Mouse (Mus musculus) G1E (cell line): ENCODE data around the gene Edil3. TPM values are rescaled to one million over a fixed set of nuclear protein-coding genes. Genes with fewer than 3 reads are reported as not detected.

Experiments
- ATAC-seq: 2 replicates; pipeline ENCODE4 v1.8.0; 2016; ENCODE audit warnings: mild to moderate bottlenecking; ENCODE audit not compliant: insufficient number of reproducible peaks, poor library complexity, low FRiP score, severe bottlenecking; ENCODE audit errors: extremely low read depth
- DNase-seq: peaks from one replicate; pipeline ENCODE4 v3.0.0; 2012; ENCODE audit warnings: low spot score
- H3K27me3 ChIP-seq: 2 replicates; pipeline ENCODE4 v1.6.1; 2012; ENCODE audit warnings: mild to moderate bottlenecking, low read length, inconsistent platforms; ENCODE audit not compliant: insufficient read depth
- H3K36me3 ChIP-seq: replicated peaks from 2 replicates; pipeline ENCODE3; 2012; ENCODE audit warnings: mild to moderate bottlenecking, inconsistent platforms
- H3K4me1 ChIP-seq: 2 replicates; pipeline ENCODE4 v1.6.1; 2012; ENCODE audit warnings: low read depth, low read length, inconsistent platforms, mixed read lengths; ENCODE audit not compliant: insufficient read depth
- H3K4me3 ChIP-seq: 2 replicates; pipeline ENCODE4 v1.5.1; 2012; ENCODE audit warnings: low read depth, mild to moderate bottlenecking, inconsistent platforms, low read length, moderate library complexity, mixed read lengths
- H3K9me3 ChIP-seq: replicated peaks from 2 replicates; pipeline ENCODE4 v1.6.1; 2012; ENCODE audit warnings: inconsistent platforms
- CTCF ChIP-seq: IDR thresholded peaks from 2 replicates; pipeline ENCODE4 v1.5.1; 2012; ENCODE audit warnings: low read depth, low read length, inconsistent platforms, mixed read lengths
- GATA1 ChIP-seq: IDR thresholded peaks from 2 replicates; pipeline ENCODE4 v1.6.1; 2012; ENCODE audit warnings: borderline replicate concordance, low read length, inconsistent platforms, mixed read lengths
- GATA2 ChIP-seq: IDR thresholded peaks from 2 replicates; pipeline ENCODE4 v1.6.1; 2012; ENCODE audit warnings: low read depth, low read length, inconsistent platforms, borderline replicate concordance
- POLR2AphosphoS5 ChIP-seq: IDR thresholded peaks from 2 replicates; pipeline ENCODE4 v1.6.1; 2012; ENCODE audit warnings: low read depth, low read length, inconsistent platforms; ENCODE audit not compliant: insufficient replicate concordance
- TAL1 ChIP-seq: conservative IDR thresholded peaks from 2 replicates; pipeline ENCODE4 v1.6.1; 2012; ENCODE audit warnings: low read depth, low read length, inconsistent platforms, mixed read lengths
- polyA plus RNA-seq: library from polyadenylated mRNA; stranded (reverse); fragments of >175 nt; gene quantifications from 2 replicates; pipeline ENCODE4 v1.2.3, GENCODE M21; 2012
- total RNA-seq, 2 experiments: library from RNA; stranded (forward) in 1 of 2; stranded (reverse) in 1 of 2; fragments of 200-1000 nt in 1 of 2; fragments of >200 nt in 1 of 2; fragmentation: Nextera tagmentation in 1 of 2; gene quantifications; 2 replicates each; pipeline ENCODE4 v1.2.3; 2014 to 2017

Edil3 gene
- total and polyA plus RNA-seq, 3 experiments = 0.16 TPM; not detected in 2

GRCm38 (mm10) chr13:89355234-89355633, 534.0 kb downstream of the Edil3 start:
- H3K9me3 ChIP-seq = no peaks in the 10 kb centered on the region
- TF ChIP-seq GATA1 = no peak
- no peak for TF ChIP-seq GATA2
- no peak for TF ChIP-seq CTCF
- no peak for TF ChIP-seq TAL1
- TF ChIP-seq POLR2AphosphoS5 = no peak
- DNase-seq (no peak), ATAC-seq (no peak)
- H3K27me3 ChIP-seq = no peaks in the 10 kb centered on the region
- H3K4me3 ChIP-seq = no peak overlapping the region
- H3K4me1 ChIP-seq = no peaks in the 10 kb centered on the region
- no peaks in the 10 kb centered on the region for H3K36me3 ChIP-seq

GRCm38 (mm10) chr13:89358407-89358806, 537.1 kb downstream of the Edil3 start:
- DNase-seq (no peak), ATAC-seq (no peak)
- H3K4me3 ChIP-seq = no peak overlapping the region
- no peaks in the 10 kb centered on the region for H3K27me3 ChIP-seq
- H3K4me1 ChIP-seq = no peaks in the 10 kb centered on the region
- TF ChIP-seq CTCF = no peak
- no peak for TF ChIP-seq GATA1
- no peak for TF ChIP-seq TAL1
- TF ChIP-seq POLR2AphosphoS5 = no peak
- TF ChIP-seq GATA2 = no peak
- no peaks in the 10 kb centered on the region for H3K36me3 ChIP-seq
- H3K9me3 ChIP-seq = no peaks in the 10 kb centered on the region

GRCm38 (mm10) chr13:89362274-89362673, 541.0 kb downstream of the Edil3 start:
- H3K27me3 ChIP-seq = no peaks in the 10 kb centered on the region
- ATAC-seq (no peak), DNase-seq (no peak)
- TF ChIP-seq GATA2 = no peak
- TF ChIP-seq CTCF = no peak
- no peak for TF ChIP-seq GATA1
- no peak overlapping the region for H3K4me3 ChIP-seq
- H3K36me3 ChIP-seq = no peaks in the 10 kb centered on the region
- no peaks in the 10 kb centered on the region for H3K9me3 ChIP-seq
- no peaks in the 10 kb centered on the region for H3K4me1 ChIP-seq

- no peak for TF ChIP-seq GATA2
- no peak for TF ChIP-seq TAL1
- TF ChIP-seq POLR2AphosphoS5 = no peak
- TF ChIP-seq CTCF = no peak
- TF ChIP-seq GATA1 = no peak
- no peak overlapping the region for H3K4me3 ChIP-seq
- no peaks in the 10 kb centered on the region for H3K4me1 ChIP-seq
- DNase-seq = no peak
- H3K27me3 ChIP-seq = no peaks in the 10 kb centered on the region
- H3K36me3 ChIP-seq = no peaks in the 10 kb centered on the region
- ATAC-seq = no peak
- H3K9me3 ChIP-seq = no peaks in the 10 kb centered on the region
Measured at GRCm38 (mm10) chr13:89371253-89371652, 550.0 kb downstream of the Edil3 start.

- no peaks in the 10 kb centered on the region for H3K4me1 ChIP-seq
- H3K27me3 ChIP-seq = no peaks in the 10 kb centered on the region
- ATAC-seq (no peak), DNase-seq (no peak)
- H3K9me3 ChIP-seq = no peaks in the 10 kb centered on the region
- TF ChIP-seq GATA1 = no peak
- H3K36me3 ChIP-seq = no peaks in the 10 kb centered on the region
- no peak overlapping the region for H3K4me3 ChIP-seq
Measured at GRCm38 (mm10) chr13:89371656-89372240, 550.5 kb downstream of the Edil3 start.
